Mouse (Mus musculus): ENCODE results near the gene Hjurp. TPM values are rescaled to one million over a fixed set of nuclear protein-coding genes. Genes with fewer than 3 reads are reported as not detected.

The Hjurp gene
- total and polyA plus RNA-seq, 3 experiments = 67.6 to 80.8 (median 69.8) TPM

GRCm38 (mm10) chr1:88218051-88218450 is 59.4 kb downstream of the Hjurp start:
- in situ Hi-C loops (cut with MboI; ENCODE audit: low pct_ligation_motif_present, low pct_unique_long_range_greater_than_20kb, low sequenced_read_pairs) (no loop called here), dilution Hi-C loops (cut with MboI; ENCODE audit: extremely low pct_ligation_motif_present, extremely low pct_unique_long_range_greater_than_20kb, low sequenced_read_pairs) (no loop called here)
- Histone ChIP-seq H3K79me2 (replicated peaks; ENCODE audit: control insufficient read depth, extremely low read depth, insufficient read depth, poor library complexity, severe bottlenecking) (no peaks in the 10 kb centered on the region), H3K4me2 (ENCODE audit: insufficient read depth, low read depth, poor library complexity, severe bottlenecking) (no peak overlapping the region), H3K27me3 (replicated peaks) (no peaks in the 10 kb centered on the region), H3K27ac (ENCODE audit: insufficient read depth, low read depth) (no peak overlapping the region), H3K36me3 (replicated peaks in 1 of 2; ENCODE audit: control insufficient read depth in 1 of 2, insufficient read depth in 1 of 2, low read length in 1 of 2) (no peaks in the 10 kb centered on the region), H3K9me3 (replicated peaks; ENCODE audit: low read length) (peaks cover 69% of the 10 kb centered on the region), H3K9ac (ENCODE audit: insufficient read depth, low read depth) (no peak overlapping the region), H3K4me1 (ENCODE audit: control insufficient read depth in 1 of 2, insufficient read depth in 2 of 2) (no peaks in the 10 kb centered on the region), H3K4me3 (replicated peaks in 1 of 3; ENCODE audit: low read depth in 2 of 3, low read length in 2 of 3, poor library complexity in 1 of 3) (no peak overlapping the region)
- DNase-seq (ENCODE audit: extremely low read depth) = peak; percentile 2
- TF ChIP-seq CHD1 (IDR thresholded peaks at IDR 0.05; ENCODE audit: low read depth, low read length) = no peak
- TF ChIP-seq MAFK (IDR thresholded peaks at IDR 0.05; ENCODE audit: insufficient replicate concordance, low read length) = no peak
- no peak for TF ChIP-seq ZKSCAN1 (IDR thresholded peaks at IDR 0.05; ENCODE audit: borderline replicate concordance, low read depth, low read length)
- no peak for TF ChIP-seq SMC3 (IDR thresholded peaks at IDR 0.05; ENCODE audit: low read depth, low read length)
- no peak for TF ChIP-seq MEF2A (IDR thresholded peaks at IDR 0.05; ENCODE audit: borderline replicate concordance, low read depth, low read length)
- TF ChIP-seq BHLHE40 (IDR thresholded peaks at IDR 0.05; ENCODE audit: low read depth, low read length) = no peak

- dilution Hi-C loops (cut with MboI; ENCODE audit: extremely low pct_ligation_motif_present, extremely low pct_unique_long_range_greater_than_20kb, low sequenced_read_pairs) = no loop called here
- DNase-seq (ENCODE audit: extremely low read depth) = peak; percentile 7
Observed at GRCm38 (mm10) chr1:88217576-88217975, 59.9 kb downstream of the Hjurp start.

GRCm38 (mm10) chr1:88217144-88217543 is 60.3 kb downstream of the Hjurp start:
- Histone ChIP-seq H3K4me1 (ENCODE audit: control insufficient read depth in 1 of 2, insufficient read depth in 2 of 2) (no peaks in the 10 kb centered on the region), H3K79me2 (replicated peaks; ENCODE audit: control insufficient read depth, extremely low read depth, insufficient read depth, poor library complexity, severe bottlenecking) (no peaks in the 10 kb centered on the region), H3K36me3 (replicated peaks in 1 of 2; ENCODE audit: control insufficient read depth in 1 of 2, insufficient read depth in 1 of 2, low read length in 1 of 2) (no peaks in the 10 kb centered on the region), H3K27ac (ENCODE audit: insufficient read depth, low read depth) (no peak overlapping the region), H3K4me3 (replicated peaks in 1 of 3; ENCODE audit: low read depth in 2 of 3, low read length in 2 of 3, poor library complexity in 1 of 3) (no peak overlapping the region), H3K4me2 (ENCODE audit: insufficient read depth, low read depth, poor library complexity, severe bottlenecking) (no peak overlapping the region), H3K9ac (ENCODE audit: insufficient read depth, low read depth) (no peak overlapping the region), H3K27me3 (replicated peaks) (no peaks in the 10 kb centered on the region), H3K9me3 (replicated peaks; ENCODE audit: low read length) (peaks cover 78% of the 10 kb centered on the region)
- in situ Hi-C loops (cut with MboI; ENCODE audit: low pct_ligation_motif_present, low pct_unique_long_range_greater_than_20kb, low sequenced_read_pairs) = no loop called here
- dilution Hi-C loops (cut with MboI; ENCODE audit: extremely low pct_ligation_motif_present, extremely low pct_unique_long_range_greater_than_20kb, low sequenced_read_pairs) = no loop called here
- DNase-seq (ENCODE audit: extremely low read depth) = peak; percentile 7
- TF ChIP-seq ZC3H11A (IDR thresholded peaks at IDR 0.05; ENCODE audit: low read depth, low read length) (no peak), MAZ (IDR thresholded peaks at IDR 0.05; ENCODE audit: low read depth, low read length) (no peak), RCOR1 (conservative IDR thresholded peaks at IDR 0.05; ENCODE audit: low read depth, low read length) (peak; percentile 55; the same call in 1 of the 2 replicates), UBTF (IDR thresholded peaks at IDR 0.05; ENCODE audit: low read depth, low read length) (no peak), CTCF (conservative IDR thresholded peaks at IDR 0.05 in 1 of 2, IDR thresholded peaks at IDR 0.05 in 1 of 2; ENCODE audit: low read depth in 2 of 2, low read length in 2 of 2) (peak in 1 of 2 experiments; percentile 46; a peak in 2 of 4 replicates), ELF1 (IDR thresholded peaks at IDR 0.05; ENCODE audit: low read depth, low read length) (no peak), IRF4 (IDR thresholded peaks at IDR 0.05; ENCODE audit: low read depth, low read length) (no peak), ZMIZ1 (IDR thresholded peaks at IDR 0.05; ENCODE audit: low read depth, low read length) (peak; percentile 41; the same call in 1 of the 2 replicates), CHD2 (IDR thresholded peaks at IDR 0.05; ENCODE audit: low read length) (0 out of 2 replicates have a peak, but pooled peaks have one; percentile 22), MEF2A (IDR thresholded peaks at IDR 0.05; ENCODE audit: borderline replicate concordance, low read depth, low read length) (no peak), NELFE (IDR thresholded peaks at IDR 0.05; ENCODE audit: low read depth, low read length) (0 out of 2 replicates have a peak, but pooled peaks have one; percentile 10), BHLHE40 (IDR thresholded peaks at IDR 0.05; ENCODE audit: low read depth, low read length) (0 out of 2 replicates have a peak, but pooled peaks have one; percentile 17), MXI1 (IDR thresholded peaks at IDR 0.05; ENCODE audit: low read depth, low read length) (peak; percentile 45; the same call in 1 of the 2 replicates)

More at GRCm38 (mm10) chr1:88217576-88217975, 59.9 kb downstream of the Hjurp start:
- TF ChIP-seq RAD21 (IDR thresholded peaks at IDR 0.05; ENCODE audit: low read depth, low read length) = no peak
- TF ChIP-seq SIN3A (IDR thresholded peaks at IDR 0.05; ENCODE audit: low read length) = no peak
- no peak for TF ChIP-seq MXI1 (IDR thresholded peaks at IDR 0.05; ENCODE audit: low read depth, low read length)
- TF ChIP-seq NELFE (IDR thresholded peaks at IDR 0.05; ENCODE audit: low read depth, low read length) = no peak
- no peak for TF ChIP-seq SMC3 (IDR thresholded peaks at IDR 0.05; ENCODE audit: low read depth, low read length)
- in situ Hi-C loops (cut with MboI; ENCODE audit: low pct_ligation_motif_present, low pct_unique_long_range_greater_than_20kb, low sequenced_read_pairs) = no loop called here
- Histone ChIP-seq H3K79me2 (replicated peaks; ENCODE audit: control insufficient read depth, extremely low read depth, insufficient read depth, poor library complexity, severe bottlenecking) (no peaks in the 10 kb centered on the region), H3K4me2 (ENCODE audit: insufficient read depth, low read depth, poor library complexity, severe bottlenecking) (no peak overlapping the region), H3K36me3 (replicated peaks in 1 of 2; ENCODE audit: control insufficient read depth in 1 of 2, insufficient read depth in 1 of 2, low read length in 1 of 2) (no peaks in the 10 kb centered on the region), H3K27ac (ENCODE audit: insufficient read depth, low read depth) (no peak overlapping the region), H3K4me3 (replicated peaks in 1 of 3; ENCODE audit: low read depth in 2 of 3, low read length in 2 of 3, poor library complexity in 1 of 3) (no peak overlapping the region), H3K4me1 (ENCODE audit: control insufficient read depth in 1 of 2, insufficient read depth in 2 of 2) (no peaks in the 10 kb centered on the region), H3K9ac (ENCODE audit: insufficient read depth, low read depth) (no peak overlapping the region), H3K9me3 (replicated peaks; ENCODE audit: low read length) (peaks cover 74% of the 10 kb centered on the region), H3K27me3 (replicated peaks) (no peaks in the 10 kb centered on the region)
